7 mouse cellular contexts compared by ENCODE assay signal in genomic region chr3:107466577-107466976, GRCm38 (mm10).
DNase-seq lines count a peak whose midpoint lies in the region.

No protein-coding gene starts in this region.

- peak; percentile 77 for DNase-seq in CD4-positive, CD25-positive, alpha-beta regulatory T cell, adult 2 months (ENCODE audit: low read depth, low spot score)
- DNase-seq in MN1 (ENCODE audit: low spot score), result peak; percentile 71
- DNase-seq in cerebellum, adult 9-11 months, result peak; percentile 69
- DNase-seq in frontal cortex, postnatal 14 days (ENCODE audit: low spot score in 2 of 2), result peak; percentile 72 to 84
- peak; percentile 88 for DNase-seq in kidney, postnatal 10 days
- peak; percentile 79 for DNase-seq in lung, postnatal 36 days
- peak; percentile 87 for DNase-seq in right cerebral cortex, postnatal 14 days

Comparison
In these comparisons a context has a peak if more than half of its experiments do, and no peak if none do; other contexts are left out.
1. Peak in every context shown above with its lines: DNase-seq.